Mouse (Mus musculus): ENCODE measurements around the gene Mrpl21.

DNA sequence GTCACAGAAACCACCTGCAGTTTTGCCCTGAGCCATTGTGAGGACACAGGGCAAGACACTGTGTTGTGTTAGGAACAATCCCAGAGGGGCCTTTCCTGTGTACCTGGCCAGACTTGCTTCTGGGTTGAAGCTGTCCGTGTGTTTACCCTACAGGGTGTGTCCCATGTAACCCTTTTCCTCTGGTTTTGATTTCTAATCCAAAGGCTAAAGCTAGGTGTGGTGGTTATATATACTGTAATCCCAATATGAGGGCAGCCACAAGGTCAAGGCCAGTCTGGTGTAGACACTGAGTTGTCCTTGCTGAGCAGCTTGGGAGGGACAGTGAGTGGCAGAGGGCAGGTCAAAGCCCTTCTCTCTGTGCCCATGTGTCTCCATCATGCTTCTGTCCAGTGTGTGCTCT is 53.2 kb downstream of the Mrpl21 start:
- TF ChIP-seq MYOG (IDR thresholded peaks at IDR 0.05; ENCODE audit: control insufficient read depth in 1 of 3, insufficient read depth in 1 of 3, insufficient read length in 2 of 3, low read depth in 2 of 3) (no peak), POLR2A (IDR thresholded peaks at IDR 0.05; ENCODE audit: insufficient read length, low read depth) (no peak), MAX (IDR thresholded peaks at IDR 0.05; ENCODE audit: low read depth) (no peak), REST (IDR thresholded peaks at IDR 0.05; ENCODE audit: insufficient read depth, insufficient read length) (no peak), CEBPB (IDR thresholded peaks at IDR 0.05; ENCODE audit: insufficient read depth, poor library complexity, severe bottlenecking) (no peak), TCF12 (IDR thresholded peaks at IDR 0.05; ENCODE audit: insufficient read depth, poor library complexity, severe bottlenecking) (no peak)
